Mouse (Mus musculus) myocyte (in vitro differentiated cells): ENCODE measurements at regions not wholly inside any gene's neighbourhood (a gene's known extent, or its start where the extent isn't known, plus 50 kb on each side); places are given as distances from the start of the nearest gene placed in this dataset.

ENCODE experiments used
- CEBPB ChIP-seq: IDR thresholded peaks from 2 replicates; pipeline ENCODE4 v1.6.1; 2011; ENCODE audit warnings: mild to moderate bottlenecking, moderate library complexity; ENCODE audit not compliant: poor library complexity, insufficient read depth, severe bottlenecking
- E2F4 ChIP-seq: IDR thresholded peaks from one replicate; pipeline ENCODE4 v1.6.1; 2011; ENCODE audit warnings: mild to moderate bottlenecking, control low read depth, moderate library complexity; ENCODE audit not compliant: insufficient read depth
- MAX ChIP-seq: IDR thresholded peaks from one replicate; pipeline ENCODE4 v1.6.1; 2011; ENCODE audit warnings: low read depth, mild to moderate bottlenecking, control low read depth
- MYOD1 ChIP-seq, 3 experiments: IDR thresholded peaks; one replicate each; pipeline ENCODE4 v1.6.1; 2011; ENCODE audit warnings: control low read depth in 2 of 3, low read depth in 2 of 3, mild to moderate bottlenecking in 2 of 3, moderate library complexity in 1 of 3; ENCODE audit not compliant: insufficient read length in 2 of 3, control insufficient read depth in 1 of 3
- MYOG ChIP-seq, 3 experiments: IDR thresholded peaks; one replicate each; pipeline ENCODE4 v1.6.1; 2011; ENCODE audit warnings: control low read depth in 2 of 3, low read depth in 2 of 3, mild to moderate bottlenecking in 2 of 3; ENCODE audit not compliant: insufficient read length in 2 of 3, control insufficient read depth in 1 of 3, insufficient read depth in 1 of 3
- POLR2A ChIP-seq: IDR thresholded peaks from one replicate; pipeline ENCODE4 v1.6.1; 2011; ENCODE audit warnings: low read depth, mild to moderate bottlenecking, control low read depth, moderate library complexity; ENCODE audit not compliant: insufficient read length
- POLR2AphosphoS2 ChIP-seq: IDR thresholded peaks from one replicate; pipeline ENCODE4 v1.6.1; 2011; ENCODE audit warnings: low read depth, control low read depth; ENCODE audit not compliant: insufficient read length
- REST ChIP-seq: IDR thresholded peaks from one replicate; pipeline ENCODE4 v1.6.1; 2011; ENCODE audit warnings: mild to moderate bottlenecking, control low read depth, moderate library complexity; ENCODE audit not compliant: insufficient read depth, insufficient read length
- SRF ChIP-seq: IDR thresholded peaks from one replicate; pipeline ENCODE4 v1.6.1; 2011; ENCODE audit warnings: low read depth; ENCODE audit not compliant: control insufficient read depth, insufficient read length
- TCF12 ChIP-seq: IDR thresholded peaks from one replicate; pipeline ENCODE4 v1.6.1; 2011; ENCODE audit warnings: mild to moderate bottlenecking, control low read depth; ENCODE audit not compliant: poor library complexity, insufficient read depth, severe bottlenecking
- TCF3 ChIP-seq: IDR thresholded peaks from one replicate; pipeline ENCODE4 v1.6.1; 2011; ENCODE audit warnings: low read depth, control low read depth; ENCODE audit not compliant: insufficient read length
- USF1 ChIP-seq: IDR thresholded peaks from one replicate; pipeline ENCODE4 v1.6.1; 2011; ENCODE audit warnings: low read depth, mild to moderate bottlenecking, control low read depth, moderate library complexity

DNA sequence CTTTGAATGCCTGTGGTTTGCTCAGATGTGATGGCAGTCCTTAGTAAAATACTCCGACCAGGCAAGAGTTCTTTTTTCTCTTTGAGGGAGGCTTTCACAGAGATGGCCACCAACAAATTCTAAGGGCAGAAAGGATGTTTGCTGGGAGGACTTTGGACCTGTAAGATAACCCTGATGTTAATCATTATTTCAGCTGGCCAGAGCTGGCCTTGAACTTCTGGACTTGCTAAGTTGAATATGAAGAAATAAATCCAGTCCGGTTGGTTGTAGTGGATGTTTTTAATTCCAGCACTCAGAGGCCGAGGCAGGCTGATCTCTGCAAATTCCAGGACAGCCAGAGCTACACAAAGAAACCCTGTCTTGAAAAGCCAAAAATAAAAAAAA is 222.9 kb upstream of the Klf3 start:
- TF ChIP-seq E2F4 (no peak), POLR2A (no peak), USF1 (no peak), POLR2AphosphoS2 (no peak), MAX (no peak), CEBPB (no peak), MYOG (IDR thresholded peaks at IDR 0.05; ENCODE audit: control insufficient read depth in 1 of 3, insufficient read depth in 1 of 3, insufficient read length in 2 of 3, low read depth in 2 of 3) (no peak), TCF12 (no peak), SRF (no peak), TCF3 (no peak), MYOD1 (IDR thresholded peaks at IDR 0.05; ENCODE audit: control insufficient read depth in 1 of 3, insufficient read length in 2 of 3, low read depth in 2 of 3) (no peak), REST (no peak)
